Mouse (Mus musculus) c-Kit-positive CD71-positive TER-119-positive erythroid progenitor cells, embryonic 14.5 days (primary cell): ENCODE results near the gene Rnase9.
"Not testable (repeated sequence)": the region's sequence is repeated elsewhere in the genome, so short reads cannot be mapped to it uniquely, and the experiment has no call there.

Source experiments
- DNase-seq: peaks from one replicate; pipeline ENCODE4 v3.0.0-alpha.2; 2013; ENCODE audit warnings: low spot score

Rnase9 gene

GRCm38 (mm10) chr14:51050063-51050462 lies 8.4 kb upstream of the Rnase9 start, which contains the start of gene Rnase11:
Gene Rnase11, minus strand, starts transcription at chr14:51050163.
- no peak for DNase-seq

DNA sequence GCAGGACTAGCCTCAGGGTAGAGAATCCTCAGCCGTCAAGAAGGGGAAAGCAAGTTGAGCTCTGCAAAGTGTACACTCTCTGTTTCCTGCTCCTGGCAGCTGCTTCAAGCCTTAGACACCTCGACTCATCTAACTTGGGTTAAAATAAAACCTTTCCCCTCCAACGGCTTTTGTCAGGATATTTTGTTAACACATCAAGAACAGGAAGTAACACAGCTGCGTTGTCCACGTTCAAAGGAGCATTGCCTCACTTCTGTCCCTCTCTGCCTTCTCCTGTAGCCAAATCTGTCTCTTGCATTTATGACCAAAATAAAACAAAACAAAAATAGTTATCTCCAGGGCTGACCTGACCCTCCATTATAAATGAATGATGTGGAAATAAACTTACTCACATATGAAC lies 6.2 kb upstream of the Rnase9 start:
- no peak for DNase-seq

DNA sequence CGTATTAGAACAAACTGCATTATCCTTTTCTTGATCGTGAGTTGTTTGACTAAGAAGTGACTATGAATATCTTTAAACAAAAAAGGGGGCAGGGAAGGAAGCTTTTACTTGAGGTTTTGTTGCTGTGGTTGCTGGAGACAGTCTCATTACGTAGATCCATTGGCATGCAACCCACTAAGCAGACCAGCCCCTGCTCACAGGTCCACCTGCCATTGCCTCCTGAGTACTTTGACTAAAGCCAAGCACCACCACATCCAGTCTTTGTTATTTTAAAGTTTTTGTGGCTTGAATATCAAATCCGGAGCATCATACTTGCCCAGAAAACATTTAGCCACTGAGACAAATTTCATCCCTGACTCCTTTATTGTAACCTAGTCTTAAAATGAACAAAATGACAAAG lies 5.5 kb downstream of the Rnase9 start:
- DNase-seq, result no peak

- no peak for DNase-seq
These were observed 6.5 kb downstream of the Rnase9 start for GRCm38 (mm10) chr14:51035206-51035605.

- DNase-seq, result no peak
These were observed 14.1 kb downstream of the Rnase9 start for GRCm38 (mm10) chr14:51027387-51028155.

GRCm38 (mm10) chr14:51026391-51027133 lies 15.1 kb downstream of the Rnase9 start:
- peak; percentile 76 for DNase-seq

- DNase-seq, result no peak
These were observed 16.8 kb downstream of the Rnase9 start for GRCm38 (mm10) chr14:51024820-51025219.

DNA sequence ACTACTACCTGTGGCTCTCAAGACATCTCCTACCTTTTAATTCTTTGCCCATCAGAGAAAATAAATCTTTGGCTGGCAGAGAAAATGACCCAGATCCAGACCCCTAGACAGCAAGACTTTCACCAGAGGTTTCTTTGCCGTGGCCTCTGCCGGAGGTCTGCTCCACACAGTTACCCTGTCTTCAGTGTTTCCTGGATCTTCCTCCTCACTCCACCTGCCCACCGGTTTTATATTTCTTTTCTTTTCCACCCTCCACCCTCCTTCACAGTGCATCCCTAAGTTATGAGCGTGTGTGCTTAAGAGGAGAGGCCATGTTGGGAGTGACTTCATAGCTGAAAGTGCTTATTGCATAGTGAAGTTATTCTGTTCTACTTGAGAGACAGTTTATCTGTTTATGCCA lies 18.2 kb downstream of the Rnase9 start:
- no peak for DNase-seq

DNA sequence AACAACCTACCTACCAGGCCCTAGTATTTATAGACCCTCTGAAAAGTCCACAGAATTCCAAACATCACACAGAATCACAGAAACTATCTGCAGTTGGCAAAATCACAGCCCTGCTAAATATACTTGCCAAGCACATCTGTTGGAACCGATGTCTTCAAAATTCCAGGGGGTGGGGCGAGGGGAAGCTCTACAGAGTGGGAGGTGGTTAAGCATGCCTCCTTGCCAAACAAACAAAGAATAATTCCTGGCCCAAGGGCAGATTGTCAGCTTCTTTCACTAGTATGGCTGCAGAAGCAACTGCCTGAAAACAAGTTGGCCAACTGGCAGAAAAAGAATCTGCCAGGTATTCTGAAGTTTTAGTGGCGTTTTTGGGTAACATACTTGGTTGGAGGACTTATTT lies 24.4 kb downstream of the Rnase9 start:
- DNase-seq, result no peak

GRCm38 (mm10) chr14:51015780-51016179 lies 25.9 kb downstream of the Rnase9 start:
- DNase-seq, result no peak

GRCm38 (mm10) chr14:51014724-51015123 lies 26.9 kb downstream of the Rnase9 start:
- not testable (repeated sequence) for DNase-seq

GRCm38 (mm10) chr14:51009572-51009971 lies 32.1 kb downstream of the Rnase9 start:
- DNase-seq, result no peak

DNA sequence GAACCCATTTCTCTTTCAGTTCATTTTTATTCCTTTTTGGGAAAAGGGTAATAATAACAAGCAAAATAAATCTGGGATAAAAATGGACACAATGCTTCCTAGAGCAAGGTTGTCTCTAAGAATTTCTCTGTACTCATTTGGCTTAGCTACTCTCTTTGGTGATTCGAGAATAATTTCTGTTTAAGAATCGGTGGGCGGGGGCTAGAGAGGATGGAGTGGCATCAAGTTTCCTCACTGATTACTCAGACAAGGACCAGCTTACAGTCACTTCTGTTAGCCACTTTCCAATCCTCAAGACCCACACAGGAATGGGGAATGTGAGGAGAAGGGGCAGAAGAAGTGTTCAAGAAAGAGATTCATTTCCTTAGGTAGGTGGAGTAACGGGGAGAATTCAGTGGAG lies 32.9 kb downstream of the Rnase9 start:
- no peak for DNase-seq

DNA sequence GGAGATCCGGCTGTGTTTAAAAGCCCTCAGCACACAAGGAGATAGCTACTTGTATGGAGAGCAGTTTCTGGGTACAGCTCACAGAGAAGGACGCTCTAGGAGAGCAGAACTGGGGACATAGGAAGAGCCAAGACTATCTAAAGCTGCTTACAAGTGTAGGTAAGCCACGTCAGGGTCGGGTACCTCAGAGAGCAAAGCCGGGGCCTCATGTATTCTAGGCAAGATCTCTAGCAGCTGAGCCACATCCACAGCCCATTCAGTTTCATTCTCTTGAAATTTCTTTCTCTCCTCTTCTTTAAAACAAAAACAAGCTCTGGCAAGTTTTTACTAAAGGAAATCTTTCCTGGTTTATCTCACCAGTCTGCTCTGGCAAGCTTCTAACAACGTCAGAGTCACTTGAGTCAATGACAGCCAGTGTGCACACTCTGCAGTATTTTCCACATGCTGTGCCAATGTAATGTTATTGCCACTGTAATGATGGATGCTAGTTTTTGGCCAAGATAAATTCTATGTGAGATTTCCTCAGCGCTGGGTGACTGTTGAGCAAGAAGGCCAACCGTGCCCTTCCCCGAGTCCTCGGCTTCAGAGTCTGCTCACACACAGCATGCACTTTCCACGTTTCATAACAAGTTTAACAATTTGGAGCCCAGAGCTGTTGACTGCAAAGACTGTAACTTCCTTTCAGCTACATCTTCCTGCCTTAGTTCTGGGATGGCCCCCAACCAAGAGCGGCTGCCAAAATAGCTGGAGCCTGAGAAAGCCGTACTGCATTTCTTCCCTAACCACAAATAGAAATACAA lies 33.6 kb downstream of the Rnase9 start:
- DNase-seq, result no peak

DNA sequence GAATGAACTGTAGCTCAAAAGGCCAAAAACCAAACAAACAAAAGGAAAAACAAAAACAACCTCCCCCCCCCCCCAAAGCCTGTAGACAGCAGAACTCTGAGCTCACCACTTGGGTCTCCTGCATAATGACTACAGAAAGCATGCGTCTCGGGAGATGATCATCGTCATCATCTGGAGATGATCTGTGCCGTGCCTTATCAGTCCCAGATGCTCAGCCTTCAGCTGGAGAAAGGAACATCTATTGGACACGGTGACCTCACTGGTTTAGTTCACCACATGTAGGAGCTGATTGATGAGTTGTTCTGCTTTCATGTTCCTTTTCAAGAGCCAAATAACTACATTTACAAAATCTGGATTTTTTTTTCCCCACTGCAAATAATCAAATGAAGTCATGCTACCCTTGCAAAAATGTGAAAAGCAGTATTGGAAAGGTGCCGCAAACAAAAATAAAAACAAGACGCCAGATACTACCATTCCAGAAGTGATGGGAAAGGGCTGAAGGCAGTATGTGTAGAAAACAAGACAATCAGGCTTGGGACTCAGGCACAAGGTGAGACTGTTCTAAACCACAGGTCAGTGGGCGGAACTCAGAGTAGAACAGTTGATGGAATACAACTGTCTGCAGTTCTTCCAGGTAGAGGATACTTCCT lies 34.4 kb downstream of the Rnase9 start, which contains the start of gene Rnase10:
Rnase10 (plus strand) TSS at position 600 of the 650 bp plus-strand sequence.
- no peak for DNase-seq

- no peak for DNase-seq
These were observed 43.5 kb downstream of the Rnase9 start for GRCm38 (mm10) chr14:50997999-50998666.

- no peak for DNase-seq
These were observed 44.6 kb downstream of the Rnase9 start for GRCm38 (mm10) chr14:50997088-50997487.

- DNase-seq, result no peak
These were observed 50.6 kb downstream of the Rnase9 start for GRCm38 (mm10) chr14:50991037-50991436.
